Mouse (Mus musculus): Measurements from ENCODE around the gene Atpaf2. TPM values are rescaled to one million over a fixed set of nuclear protein-coding genes. Genes with fewer than 3 reads are reported as not detected.

Gene Atpaf2
- polyA plus RNA-seq, 1 experiment from 2014 or later, result 46.4 TPM

DNA sequence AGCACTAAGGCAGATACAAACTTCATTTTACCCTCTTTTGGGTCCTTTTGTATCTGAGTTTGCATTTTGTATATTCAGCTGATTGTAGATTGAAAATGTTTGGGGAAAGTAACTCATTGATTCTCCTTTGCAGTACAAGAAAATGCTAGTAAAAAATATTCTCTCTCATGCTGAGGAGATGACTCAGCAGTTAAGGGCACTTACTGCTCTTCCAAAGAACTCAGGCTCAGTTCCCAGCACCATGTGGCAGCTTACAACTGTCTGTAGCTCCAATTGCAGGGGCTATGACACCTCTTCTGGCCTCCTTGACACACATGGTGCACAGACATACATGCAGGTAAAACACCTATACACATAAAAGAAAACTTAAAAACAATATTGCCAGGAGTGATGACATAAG, 15.2 kb upstream of the Atpaf2 start:
- no peak overlapping the region for H3K4me2 ChIP-seq
- H3K36me3 ChIP-seq, result peaks cover 61% of the 10 kb centered on the region
- H3K27me3 ChIP-seq, result no peaks in the 10 kb centered on the region
- H3K27ac ChIP-seq, result no peak overlapping the region
- H3K4me3 ChIP-seq, result no peak overlapping the region
- H3K4me1 ChIP-seq (replicated peaks), result no peaks in the 10 kb centered on the region
- ATAC-seq (replicated peaks; ENCODE audit: insufficient number of reproducible peaks, insufficient read depth, low FRiP score, low read depth), result no peak
- H3K9me3 ChIP-seq (replicated peaks), result no peaks in the 10 kb centered on the region
- H3K9ac ChIP-seq, result no peak overlapping the region

DNA sequence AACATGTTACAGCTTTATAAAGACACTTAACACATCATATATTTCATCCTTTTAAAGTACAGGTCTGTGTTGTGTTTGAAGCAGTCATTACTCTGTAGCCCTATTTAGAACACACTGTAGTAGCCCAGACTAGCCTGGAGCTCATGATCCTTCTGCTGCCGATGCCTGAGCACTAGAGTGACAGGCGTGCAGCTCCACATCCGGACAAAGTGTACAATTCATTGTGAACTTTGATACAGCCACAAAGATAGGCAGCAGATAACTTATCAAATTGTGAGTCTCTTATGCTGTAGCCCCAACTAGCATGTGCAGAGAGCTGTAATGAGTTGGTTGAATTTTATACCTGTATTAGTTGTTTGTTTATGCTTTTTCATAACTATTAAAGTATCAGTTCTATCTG, 9.4 kb upstream of the Atpaf2 start:
- Histone ChIP-seq H3K4me1 (replicated peaks) (no peaks in the 10 kb centered on the region), H3K27me3 (no peaks in the 10 kb centered on the region), H3K4me3 (no peak overlapping the region), H3K27ac (no peak overlapping the region), H3K4me2 (no peak overlapping the region), H3K9ac (no peak overlapping the region), H3K36me3 (peaks cover 25% of the 10 kb centered on the region), H3K9me3 (replicated peaks) (no peaks in the 10 kb centered on the region)
- WGBS, result 84% methylated on average over 3 of the region's 3 CpGs
- ATAC-seq (replicated peaks; ENCODE audit: insufficient number of reproducible peaks, insufficient read depth, low FRiP score, low read depth), result no peak

DNA sequence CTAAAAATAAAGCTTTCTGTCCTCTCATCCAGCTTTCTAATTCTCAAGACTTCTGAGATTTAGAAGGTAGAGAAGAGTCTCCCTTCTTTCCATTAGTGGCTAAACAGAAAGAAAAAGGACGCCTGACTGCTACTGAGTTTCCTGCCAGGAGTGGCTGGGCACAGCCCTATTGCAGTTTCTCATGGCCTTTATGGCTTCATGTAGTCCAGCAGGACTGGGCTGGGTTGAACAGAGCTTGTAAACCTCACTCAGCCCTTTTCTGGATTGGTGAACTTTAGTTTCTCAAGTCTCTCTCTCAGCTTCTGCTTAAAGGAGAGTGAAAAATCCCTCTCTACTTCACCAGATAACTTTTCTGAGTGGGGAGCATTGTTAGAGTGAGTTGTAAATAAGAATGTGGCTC, 8.2 kb upstream of the Atpaf2 start:
- peaks cover 13% of the 10 kb centered on the region for H3K36me3 ChIP-seq
- no peaks in the 10 kb centered on the region for H3K4me1 ChIP-seq (replicated peaks)
- H3K27ac ChIP-seq, result no peak overlapping the region
- no peak overlapping the region for H3K4me2 ChIP-seq
- no peak for ATAC-seq (replicated peaks; ENCODE audit: insufficient number of reproducible peaks, insufficient read depth, low FRiP score, low read depth)
- no peak overlapping the region for H3K9ac ChIP-seq
- 79% methylated on average over 1 of the region's 1 CpGs for WGBS
- no peaks in the 10 kb centered on the region for H3K9me3 ChIP-seq (replicated peaks)
- no peaks in the 10 kb centered on the region for H3K27me3 ChIP-seq
- no peak overlapping the region for H3K4me3 ChIP-seq

DNA sequence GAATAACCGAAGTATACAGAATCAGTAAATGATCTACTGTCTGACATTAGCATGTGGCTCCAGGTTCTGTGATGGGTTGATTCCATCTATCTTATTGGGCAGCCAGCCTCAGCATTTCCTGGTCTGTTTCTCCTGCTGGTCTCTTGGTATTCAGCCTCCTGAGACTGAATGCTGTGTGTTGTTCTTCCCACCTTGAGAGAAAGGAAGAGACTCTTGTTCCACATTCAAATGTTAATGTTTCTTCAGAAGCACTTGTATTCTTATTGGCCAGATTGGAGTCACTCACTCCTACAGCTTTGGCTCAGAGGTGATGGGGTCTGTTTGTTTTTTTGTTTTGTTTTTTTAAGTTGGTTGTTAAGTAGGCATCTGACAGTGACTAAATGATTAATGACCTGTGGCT, 4.7 kb upstream of the Atpaf2 start:
- Histone ChIP-seq H3K27ac (no peak overlapping the region), H3K9me3 (replicated peaks) (no peaks in the 10 kb centered on the region), H3K36me3 (peaks cover 6% of the 10 kb centered on the region; the same call in 1 of the 2 replicates), H3K4me3 (no peak overlapping the region), H3K4me1 (replicated peaks) (peaks cover 11% of the 10 kb centered on the region), H3K27me3 (no peaks in the 10 kb centered on the region), H3K9ac (no peak overlapping the region), H3K4me2 (no peak overlapping the region)
- 95% methylated on average over 1 of the region's 1 CpGs for WGBS
- ATAC-seq (replicated peaks; ENCODE audit: insufficient number of reproducible peaks, insufficient read depth, low FRiP score, low read depth), result no peak

DNA sequence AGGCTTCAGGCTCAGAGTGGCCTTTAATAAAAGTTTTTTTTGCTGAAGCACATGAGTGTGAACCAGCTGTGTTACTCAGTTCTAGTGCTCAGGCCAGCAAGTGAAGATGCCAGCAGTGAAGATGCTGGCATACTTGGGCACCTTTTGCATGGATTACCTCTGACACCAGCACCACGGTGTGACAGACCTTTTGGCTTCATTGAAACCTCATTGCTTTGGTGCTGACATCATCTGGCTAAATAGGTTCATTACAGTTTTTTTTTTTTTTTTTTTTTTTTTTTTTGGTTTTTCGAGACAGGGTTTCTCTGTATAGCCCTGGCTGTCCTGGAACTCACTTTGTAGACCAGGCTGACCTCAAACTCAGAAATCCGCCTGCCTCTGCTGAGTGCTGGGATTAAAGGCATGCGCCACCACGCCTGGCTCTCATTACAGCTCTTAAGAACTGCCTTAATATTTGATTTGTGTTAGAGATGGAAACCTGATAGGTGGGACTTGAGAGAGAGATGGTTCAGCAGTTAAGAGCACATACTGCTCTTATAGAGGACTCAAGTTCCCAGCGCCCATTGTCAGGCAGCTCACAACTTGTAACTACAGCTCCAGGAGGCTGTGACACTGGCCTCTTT, 3.9 kb upstream of the Atpaf2 start:
- Histone ChIP-seq H3K27ac (no peak overlapping the region), H3K36me3 (no peaks in the 10 kb centered on the region; the same call in 1 of the 2 replicates), H3K9ac (no peak overlapping the region), H3K4me3 (no peak overlapping the region), H3K4me1 (replicated peaks) (peaks cover 11% of the 10 kb centered on the region), H3K9me3 (replicated peaks) (no peaks in the 10 kb centered on the region), H3K27me3 (no peaks in the 10 kb centered on the region), H3K4me2 (no peak overlapping the region)
- 65% methylated on average over 6 of the region's 6 CpGs for WGBS
- no peak for ATAC-seq (replicated peaks; ENCODE audit: insufficient number of reproducible peaks, insufficient read depth, low FRiP score, low read depth)

DNA sequence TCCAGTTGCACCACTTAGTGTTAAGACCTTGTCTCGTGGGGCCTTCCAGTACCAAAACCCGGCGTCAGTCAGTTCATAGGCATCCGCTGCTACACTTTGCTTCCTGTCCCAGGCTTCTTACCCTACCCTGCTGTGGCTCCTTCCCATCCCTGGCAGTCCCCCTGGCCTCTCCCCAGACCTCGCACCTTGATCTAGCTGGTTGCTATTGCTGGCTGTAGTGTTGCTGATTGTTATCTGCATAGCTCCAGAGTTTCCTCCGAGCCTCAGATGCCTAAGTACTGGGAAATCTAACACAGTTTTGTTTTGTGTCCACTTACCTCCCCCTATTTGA, 181 bp upstream of the Atpaf2 start:
- 5% methylated on average over 6 of the region's 6 CpGs for WGBS
- H3K27me3 ChIP-seq, result no peaks in the 10 kb centered on the region
- peak overlapping the region; percentile 87 for H3K9ac ChIP-seq
- H3K27ac ChIP-seq, result peak overlapping the region; percentile 87; the same call in 1 of the 2 replicates
- H3K9me3 ChIP-seq (replicated peaks), result no peaks in the 10 kb centered on the region
- peak overlapping the region; percentile 90 for H3K4me3 ChIP-seq
- peaks cover 30% of the 10 kb centered on the region for H3K4me1 ChIP-seq (replicated peaks)
- H3K36me3 ChIP-seq, result no peaks in the 10 kb centered on the region
- H3K4me2 ChIP-seq, result peak overlapping the region; percentile 90
- ATAC-seq (replicated peaks; ENCODE audit: insufficient number of reproducible peaks, insufficient read depth, low FRiP score, low read depth), result no peak

DNA sequence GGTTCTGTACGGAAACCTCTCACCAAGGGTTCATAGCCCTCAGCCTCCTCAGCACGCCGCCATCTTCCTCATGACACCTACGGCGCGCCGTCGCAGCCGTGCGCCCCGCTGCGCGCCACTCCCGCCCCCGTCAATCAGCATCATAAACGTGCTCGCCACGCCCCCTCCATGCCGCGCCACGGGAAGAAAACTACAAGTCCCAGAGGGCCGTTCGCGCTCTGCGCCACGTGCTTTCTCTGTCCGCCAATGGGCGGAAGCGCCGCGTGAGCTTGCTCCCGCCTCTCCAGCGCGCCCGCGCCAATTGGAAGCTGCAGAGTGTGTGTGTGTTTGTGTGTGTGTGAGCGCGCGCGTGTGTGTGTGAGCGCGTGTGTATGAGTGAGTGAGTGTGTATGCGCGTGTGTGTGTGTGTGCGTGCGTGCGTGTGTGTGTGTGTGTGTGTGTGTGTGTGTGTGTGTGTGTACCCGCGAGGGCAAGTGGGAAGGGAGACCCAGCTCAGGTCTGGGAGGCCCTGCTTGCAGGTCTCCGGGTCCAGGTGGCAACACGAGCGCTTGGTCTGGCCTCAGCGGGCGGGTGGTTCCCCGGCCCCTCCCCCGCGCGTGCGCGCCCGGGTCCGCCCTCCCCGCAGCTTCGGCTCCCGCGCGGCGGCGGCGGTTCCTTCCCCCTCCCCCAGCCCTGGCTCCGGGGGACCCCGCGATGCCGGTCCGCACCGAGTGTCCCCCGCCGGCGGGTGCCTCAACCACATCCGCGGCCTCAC, 1.1 kb downstream of the Atpaf2 start, which contains the start of gene Gid4:
TSS of gene Gid4 (plus strand) at position 183 of the 754 bp plus-strand sequence.
- peak within 1 kb of the TSS; percentile 90 for H3K4me3 ChIP-seq

DNA sequence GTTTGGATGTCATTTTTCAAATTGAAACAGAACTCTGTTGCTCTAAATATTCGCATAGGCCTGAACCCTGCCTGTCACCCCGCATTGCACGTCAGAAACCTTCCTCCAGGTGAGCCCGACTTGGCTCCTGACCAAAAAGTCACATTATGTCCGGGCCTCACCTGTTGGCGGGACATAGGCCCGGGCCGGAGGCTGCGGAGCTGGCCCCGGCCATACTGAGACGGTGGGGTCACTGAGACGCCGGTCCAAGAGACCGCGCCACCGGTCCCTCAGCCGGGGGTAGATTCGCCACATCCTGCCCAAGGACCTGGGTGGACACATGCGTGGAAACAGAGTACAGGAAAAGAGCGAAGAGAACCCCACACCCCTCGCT, 1.7 kb downstream of the Atpaf2 start:
- Histone ChIP-seq H3K4me1 (replicated peaks) (peaks cover 30% of the 10 kb centered on the region), H3K9me3 (replicated peaks) (no peaks in the 10 kb centered on the region), H3K4me2 (peak overlapping the region; percentile 83), H3K4me3 (peak overlapping the region; percentile 90), H3K27me3 (no peaks in the 10 kb centered on the region), H3K9ac (peak overlapping the region; percentile 79), H3K27ac (peak overlapping the region; percentile 54), H3K36me3 (no peaks in the 10 kb centered on the region)
- 0% methylated on average over 21 of the region's 21 CpGs for WGBS
- peak; percentile 19 for ATAC-seq (replicated peaks; ENCODE audit: insufficient number of reproducible peaks, insufficient read depth, low FRiP score, low read depth)

More for the DNA sequence above, 1.1 kb downstream of the Atpaf2 start, which contains the start of gene Gid4:
- peak; percentile 97 for ATAC-seq (replicated peaks; ENCODE audit: insufficient number of reproducible peaks, insufficient read depth, low FRiP score, low read depth)
- Histone ChIP-seq H3K4me1 (replicated peaks) (peaks cover 30% of the 10 kb centered on the region), H3K27ac (peak within 1 kb of the TSS; percentile 87), H3K36me3 (no peaks in the 10 kb centered on the region), H3K9me3 (replicated peaks) (no peaks in the 10 kb centered on the region), H3K4me2 (peak within 1 kb of the TSS; percentile 90), H3K27me3 (no peaks in the 10 kb centered on the region), H3K9ac (peak within 1 kb of the TSS; percentile 87)
- WGBS, result under 1% methylated on average over 67 of the region's 81 CpGs

DNA sequence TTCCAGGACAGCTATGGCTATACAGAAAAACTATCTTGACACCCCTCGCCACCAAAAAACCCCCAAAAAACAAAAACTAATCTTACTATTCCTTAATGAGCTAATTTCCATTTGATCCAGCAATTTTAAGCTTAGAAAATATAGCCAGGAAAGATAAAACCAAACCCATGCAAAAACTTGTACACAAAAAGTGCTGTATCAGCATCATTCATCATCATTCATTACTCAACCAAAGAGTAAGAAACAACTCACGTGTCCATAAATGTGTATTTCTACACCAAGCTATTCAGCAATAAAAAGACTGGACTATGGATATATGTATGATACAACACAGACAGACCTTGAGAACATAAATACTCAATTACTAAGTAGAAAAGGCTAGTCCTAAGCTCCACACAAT, 5.3 kb downstream of the Atpaf2 start:
- Histone ChIP-seq H3K4me3 (no peak overlapping the region), H3K9ac (no peak overlapping the region), H3K9me3 (replicated peaks) (no peaks in the 10 kb centered on the region), H3K4me2 (no peak overlapping the region), H3K4me1 (replicated peaks) (peaks cover 19% of the 10 kb centered on the region), H3K27me3 (no peaks in the 10 kb centered on the region), H3K36me3 (peaks cover 10% of the 10 kb centered on the region; the same call in 1 of the 2 replicates), H3K27ac (no peak overlapping the region)
- WGBS, result 90% methylated on average over 2 of the region's 2 CpGs
- ATAC-seq (replicated peaks; ENCODE audit: insufficient number of reproducible peaks, insufficient read depth, low FRiP score, low read depth), result no peak

DNA sequence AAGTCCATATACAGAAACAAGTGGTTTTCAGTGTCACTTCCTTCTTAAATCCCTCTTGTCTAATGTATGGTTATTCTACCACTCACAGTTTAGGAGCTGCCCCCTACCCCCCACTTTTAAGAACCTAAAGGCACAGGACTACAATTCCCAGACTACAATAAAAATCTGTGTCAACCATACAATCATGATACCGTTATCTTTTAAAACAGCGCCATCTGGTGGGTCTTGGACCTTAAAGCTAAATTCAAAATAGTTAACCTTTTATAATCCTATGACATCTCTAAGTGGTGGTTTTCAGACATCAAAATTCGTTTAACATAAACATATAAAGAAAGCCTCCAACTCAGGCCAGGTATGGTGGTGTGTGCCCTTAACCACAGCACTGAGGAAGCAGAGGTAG, 6.1 kb downstream of the Atpaf2 start:
- Histone ChIP-seq H3K4me2 (no peak overlapping the region), H3K27me3 (no peaks in the 10 kb centered on the region), H3K27ac (no peak overlapping the region), H3K36me3 (peaks cover 17% of the 10 kb centered on the region; the same call in 1 of the 2 replicates), H3K4me3 (no peak overlapping the region), H3K9me3 (replicated peaks) (no peaks in the 10 kb centered on the region), H3K9ac (no peak overlapping the region), H3K4me1 (replicated peaks) (peaks cover 19% of the 10 kb centered on the region)
- ATAC-seq (replicated peaks; ENCODE audit: insufficient number of reproducible peaks, insufficient read depth, low FRiP score, low read depth), result no peak
- WGBS, result 7% methylated on average over 3 of the region's 3 CpGs

DNA sequence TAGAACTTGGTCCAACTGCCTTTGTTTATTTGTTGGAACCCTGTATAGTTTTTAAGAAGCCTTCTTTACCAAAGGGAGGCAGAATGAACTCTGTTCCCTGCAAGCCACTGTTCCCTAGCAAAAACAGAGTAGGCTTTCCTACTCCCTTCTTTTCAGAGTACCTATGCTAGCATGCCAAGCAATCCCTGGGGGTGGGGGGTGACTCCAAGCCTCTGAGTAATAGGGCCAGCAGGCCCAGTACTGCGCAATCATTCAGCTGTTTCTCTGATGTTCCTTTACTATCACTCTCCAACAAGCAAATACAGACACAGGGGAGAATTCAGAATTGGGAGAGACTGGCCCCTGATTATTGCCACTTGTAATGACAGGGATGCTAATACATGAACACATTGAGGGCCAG, 11.7 kb downstream of the Atpaf2 start:
- no peak for ATAC-seq (replicated peaks; ENCODE audit: insufficient number of reproducible peaks, insufficient read depth, low FRiP score, low read depth)
- Histone ChIP-seq H3K27ac (no peak overlapping the region), H3K36me3 (peaks cover 72% of the 10 kb centered on the region), H3K4me3 (no peak overlapping the region), H3K4me2 (no peak overlapping the region), H3K9me3 (replicated peaks) (no peaks in the 10 kb centered on the region), H3K27me3 (no peaks in the 10 kb centered on the region), H3K9ac (no peak overlapping the region), H3K4me1 (replicated peaks) (no peaks in the 10 kb centered on the region)
- WGBS, result 100% methylated on average over 1 of the region's 1 CpGs

DNA sequence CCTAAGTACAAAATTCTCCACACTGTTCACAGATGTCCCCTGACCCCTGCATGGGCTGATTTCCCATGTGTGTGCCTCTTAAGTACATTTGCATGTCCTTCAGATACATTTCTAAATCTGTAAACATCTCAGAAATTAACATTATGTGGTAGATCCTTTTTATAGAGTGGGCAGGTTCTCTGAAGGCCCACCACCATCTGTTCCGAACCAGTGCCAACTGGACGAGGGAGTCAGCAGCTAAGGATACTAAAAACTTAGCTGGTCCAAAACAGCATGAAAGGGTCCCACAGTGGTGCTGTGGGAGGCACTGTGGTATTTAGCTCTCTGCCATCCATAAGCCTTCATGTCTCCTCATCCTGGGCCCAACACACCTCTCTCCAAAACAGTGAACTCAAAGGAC, 21.1 kb downstream of the Atpaf2 start:
- H3K9ac ChIP-seq, result no peak overlapping the region
- H3K4me2 ChIP-seq, result no peak overlapping the region
- no peak overlapping the region for H3K4me3 ChIP-seq
- H3K9me3 ChIP-seq (replicated peaks), result no peaks in the 10 kb centered on the region
- WGBS, result 84% methylated on average over 2 of the region's 2 CpGs
- H3K27me3 ChIP-seq, result no peaks in the 10 kb centered on the region
- H3K27ac ChIP-seq, result no peak overlapping the region
- ATAC-seq (replicated peaks; ENCODE audit: insufficient number of reproducible peaks, insufficient read depth, low FRiP score, low read depth), result no peak
- peaks cover 17% of the 10 kb centered on the region for H3K36me3 ChIP-seq
- H3K4me1 ChIP-seq (replicated peaks), result no peaks in the 10 kb centered on the region
